Mouse (Mus musculus) stomach, embryonic 14.5 days (tissue): ENCODE measurements around the gene Prnp. TPM values are rescaled to one million over a fixed set of nuclear protein-coding genes. Genes with fewer than 3 reads are reported as not detected.

Experiments
- ATAC-seq: fragments of 200-750 bp; cut with Nextera tagmentation; 2 replicates; pipeline ENCODE4 v1.8.0; 2017; ENCODE audit warnings: low read depth, moderate TSS enrichment; ENCODE audit not compliant: insufficient number of reproducible peaks, insufficient read depth, low FRiP score
- H3K27ac ChIP-seq: fragments of 300-500 bp; sonication (generic); 2 replicates; pipeline ENCODE4 v1.5.1; 2014; ENCODE audit warnings: mild to moderate bottlenecking, low read length, moderate library complexity, mixed read lengths
- H3K27me3 ChIP-seq: fragments of 300-500 bp; sonication (generic); 2 replicates; pipeline ENCODE4 v1.6.1; 2014; ENCODE audit warnings: low read length, control low read depth, mixed read lengths; ENCODE audit not compliant: control insufficient read depth, insufficient read depth
- H3K36me3 ChIP-seq: fragments of 300-500 bp; sonication (generic); 2 replicates; pipeline ENCODE4 v1.6.1; 2014; ENCODE audit warnings: mild to moderate bottlenecking, control low read depth, low read length, moderate library complexity, mixed read lengths; ENCODE audit not compliant: control insufficient read depth, insufficient read depth
- H3K4me1 ChIP-seq: fragments of 300-500 bp; sonication (generic); 2 replicates; pipeline ENCODE4 v1.6.1; 2014; ENCODE audit warnings: low read length, control low read depth, mixed read lengths; ENCODE audit not compliant: control insufficient read depth, insufficient read depth
- H3K4me2 ChIP-seq: fragments of 300-500 bp; sonication (generic); replicated peaks from 2 replicates; pipeline ENCODE4 v1.6.1; 2014; ENCODE audit warnings: low read depth, low read length, control low read depth
- H3K4me3 ChIP-seq: fragments of 300-500 bp; sonication (generic); 2 replicates; pipeline ENCODE4 v1.5.1; 2014; ENCODE audit warnings: low read depth, low read length, control low read depth
- H3K9ac ChIP-seq: fragments of 300-500 bp; sonication (generic); replicated peaks from 2 replicates; pipeline ENCODE4 v1.6.1; 2014; ENCODE audit warnings: low read depth, mild to moderate bottlenecking, control low read depth, low read length, moderate library complexity, mixed read lengths
- H3K9me3 ChIP-seq: fragments of 300-500 bp; sonication (generic); 2 replicates; pipeline ENCODE4 v1.6.1; 2016; ENCODE audit warnings: low read depth, low read length, control low read depth; ENCODE audit not compliant: control insufficient read depth
- WGBS: fragments of 180-500 bp; shearing (Covaris S2); extraction: QIAGEN DNeasy Blood & Tissue Kit; methylation state at CpG from one replicate; pipeline ENCODE4 v1.1.7; 2014; 5-methylcytosine and 5-hydroxymethylcytosine counted together
- polyA plus RNA-seq: library from polyadenylated mRNA; unstranded; fragments of >200 nt; fragmentation: Nextera tagmentation; extraction: Ambion mirVana; gene quantifications from 2 replicates; pipeline ENCODE4 v1.2.1, GENCODE M21; 2014

Prnp gene
- polyA plus RNA-seq, 1 experiment from 2014 or later = 65.5 TPM

- ATAC-seq = no peak
- H3K4me3 ChIP-seq = no peak overlapping the region
- H3K27me3 ChIP-seq = no peaks in the 10 kb centered on the region
- 66% methylated on average over 4 of the region's 4 CpGs for WGBS
- H3K27ac ChIP-seq = no peak overlapping the region
- no peak overlapping the region for H3K4me2 ChIP-seq
- no peak overlapping the region for H3K9ac ChIP-seq
- H3K4me1 ChIP-seq = no peaks in the 10 kb centered on the region
- no peaks in the 10 kb centered on the region for H3K9me3 ChIP-seq
- H3K36me3 ChIP-seq = no peaks in the 10 kb centered on the region
Measured at GRCm38 (mm10) chr2:131881766-131882165, 28.0 kb upstream of the Prnp start.

GRCm38 (mm10) chr2:131883136-131883535 lies 26.6 kb upstream of the Prnp start:
- no peaks in the 10 kb centered on the region for H3K9me3 ChIP-seq
- no peaks in the 10 kb centered on the region for H3K36me3 ChIP-seq
- WGBS = 55% methylated on average over 2 of the region's 2 CpGs
- no peak overlapping the region for H3K9ac ChIP-seq
- H3K4me3 ChIP-seq = no peak overlapping the region
- no peaks in the 10 kb centered on the region for H3K4me1 ChIP-seq
- no peak overlapping the region for H3K27ac ChIP-seq
- H3K4me2 ChIP-seq = no peak overlapping the region
- ATAC-seq = no peak
- H3K27me3 ChIP-seq = no peaks in the 10 kb centered on the region

- ATAC-seq = no peak
- H3K9me3 ChIP-seq = no peaks in the 10 kb centered on the region
- no peaks in the 10 kb centered on the region for H3K27me3 ChIP-seq
- 74% methylated on average over 6 of the region's 6 CpGs for WGBS
- no peak overlapping the region for H3K4me2 ChIP-seq
- no peaks in the 10 kb centered on the region for H3K36me3 ChIP-seq
- H3K27ac ChIP-seq = no peak overlapping the region
- peaks cover 3% of the 10 kb centered on the region; the same call in 1 of the 2 replicates for H3K4me1 ChIP-seq
- no peak overlapping the region for H3K9ac ChIP-seq
- no peak overlapping the region for H3K4me3 ChIP-seq
Measured at GRCm38 (mm10) chr2:131886503-131887160, 23.1 kb upstream of the Prnp start.

GRCm38 (mm10) chr2:131888233-131888632 lies 21.5 kb upstream of the Prnp start:
- no peak overlapping the region for H3K4me2 ChIP-seq
- no peak for ATAC-seq
- no peaks in the 10 kb centered on the region for H3K27me3 ChIP-seq
- no peak overlapping the region for H3K4me3 ChIP-seq
- peaks cover 3% of the 10 kb centered on the region; the same call in 1 of the 2 replicates for H3K4me1 ChIP-seq
- H3K27ac ChIP-seq = no peak overlapping the region
- H3K36me3 ChIP-seq = no peaks in the 10 kb centered on the region
- H3K9ac ChIP-seq = no peak overlapping the region
- WGBS = 58% methylated on average over 7 of the region's 7 CpGs
- H3K9me3 ChIP-seq = no peaks in the 10 kb centered on the region

GRCm38 (mm10) chr2:131892534-131892933 lies 17.2 kb upstream of the Prnp start:
- no peaks in the 10 kb centered on the region for H3K27me3 ChIP-seq
- H3K36me3 ChIP-seq = no peaks in the 10 kb centered on the region
- no peak overlapping the region for H3K4me3 ChIP-seq
- H3K4me1 ChIP-seq = peaks cover 3% of the 10 kb centered on the region; the same call in 1 of the 2 replicates
- ATAC-seq = no peak
- no peak overlapping the region for H3K4me2 ChIP-seq
- H3K27ac ChIP-seq = peak overlapping the region; percentile 22; the same call in 1 of the 2 replicates
- H3K9ac ChIP-seq = no peak overlapping the region
- WGBS = 45% methylated on average over 5 of the region's 5 CpGs
- no peaks in the 10 kb centered on the region for H3K9me3 ChIP-seq

GRCm38 (mm10) chr2:131895106-131895505 lies 14.6 kb upstream of the Prnp start:
- ATAC-seq = no peak
- WGBS = 39% methylated on average over 2 of the region's 2 CpGs

GRCm38 (mm10) chr2:131896011-131896410 lies 13.7 kb upstream of the Prnp start:
- H3K4me2 ChIP-seq = no peak overlapping the region
- no peak overlapping the region for H3K27ac ChIP-seq
- H3K9ac ChIP-seq = no peak overlapping the region
- ATAC-seq = no peak
- H3K4me1 ChIP-seq = no peaks in the 10 kb centered on the region
- H3K4me3 ChIP-seq = no peak overlapping the region
- H3K9me3 ChIP-seq = no peaks in the 10 kb centered on the region
- H3K36me3 ChIP-seq = no peaks in the 10 kb centered on the region
- 75% methylated on average over 4 of the region's 4 CpGs for WGBS
- H3K27me3 ChIP-seq = no peaks in the 10 kb centered on the region

More at GRCm38 (mm10) chr2:131895106-131895505, 14.6 kb upstream of the Prnp start:
- Histone ChIP-seq H3K9me3 (no peaks in the 10 kb centered on the region), H3K27me3 (no peaks in the 10 kb centered on the region), H3K4me3 (no peak overlapping the region), H3K36me3 (no peaks in the 10 kb centered on the region), H3K9ac (no peak overlapping the region), H3K27ac (peak overlapping the region; percentile 53), H3K4me2 (no peak overlapping the region), H3K4me1 (no peaks in the 10 kb centered on the region)

GRCm38 (mm10) chr2:131897336-131898109 lies 12.2 kb upstream of the Prnp start:
- Histone ChIP-seq H3K4me3 (no peak overlapping the region), H3K27ac (no peak overlapping the region), H3K36me3 (no peaks in the 10 kb centered on the region), H3K4me1 (no peaks in the 10 kb centered on the region), H3K9ac (no peak overlapping the region), H3K9me3 (no peaks in the 10 kb centered on the region), H3K4me2 (no peak overlapping the region), H3K27me3 (no peaks in the 10 kb centered on the region)
- ATAC-seq = no peak
- 86% methylated on average over 12 of the region's 12 CpGs for WGBS
